Mouse (Mus musculus) liver, adult 2 months (tissue): ENCODE measurements around the gene Agt.

Experiments used
- CTCF ChIP-seq: fragments of 200-500 bp; IDR thresholded peaks from 2 replicates; pipeline ENCODE4 v1.5.1; 2011; ENCODE audit warnings: low read depth, low read length, control low read depth
- POLR2A ChIP-seq: fragments of 200-500 bp; IDR thresholded peaks from 2 replicates; pipeline ENCODE4 v1.6.1; 2011; ENCODE audit warnings: low read length, control low read depth; ENCODE audit not compliant: insufficient read depth; ENCODE audit errors: extremely low read depth

GRCm38 (mm10) chr8:124604066-124604465 lies 34.6 kb upstream of the Agt start:
- TF ChIP-seq CTCF (peak; percentile 83), POLR2A (no peak)
